Mouse (Mus musculus) kidney, embryonic 16.5 days (tissue): ENCODE results near the gene Ms4a8a. TPM values are rescaled to one million over a fixed set of nuclear protein-coding genes. Genes with fewer than 3 reads are reported as not detected.

Experiments used
- ATAC-seq: fragments of 200-750 bp; cut with Nextera tagmentation; 2 replicates; pipeline ENCODE4 v1.8.0; 2017; ENCODE audit warnings: moderate TSS enrichment; ENCODE audit not compliant: low FRiP score, low TSS enrichment
- H3K27ac ChIP-seq: fragments of 300-500 bp; sonication (generic); 2 replicates; pipeline ENCODE4 v1.5.1; 2014; ENCODE audit warnings: low read length
- H3K27me3 ChIP-seq: fragments of 300-500 bp; sonication (generic); 2 replicates; pipeline ENCODE4 v1.6.1; 2014; ENCODE audit warnings: low read length, control low read depth, mixed read lengths; ENCODE audit not compliant: insufficient read depth
- H3K36me3 ChIP-seq: fragments of 300-500 bp; sonication (generic); 2 replicates; pipeline ENCODE4 v1.6.1; 2014; ENCODE audit warnings: low read length, control low read depth, mixed read lengths; ENCODE audit not compliant: insufficient read depth
- H3K4me1 ChIP-seq: fragments of 300-500 bp; sonication (generic); 2 replicates; pipeline ENCODE4 v1.6.1; 2014; ENCODE audit warnings: low read length, control low read depth, mixed read lengths; ENCODE audit not compliant: insufficient read depth
- H3K4me2 ChIP-seq: fragments of 300-500 bp; sonication (generic); replicated peaks from 2 replicates; pipeline ENCODE4 v1.6.1; 2014; ENCODE audit warnings: low read depth, low read length
- H3K4me3 ChIP-seq: fragments of 300-500 bp; sonication (generic); 2 replicates; pipeline ENCODE4 v1.5.1; 2014; ENCODE audit warnings: mild to moderate bottlenecking, low read length
- H3K9ac ChIP-seq: fragments of 300-500 bp; sonication (generic); replicated peaks from 2 replicates; pipeline ENCODE4 v1.6.1; 2014; ENCODE audit warnings: low read length
- H3K9me3 ChIP-seq: fragments of 300-500 bp; sonication (generic); 2 replicates; pipeline ENCODE4 v1.6.1; 2016; ENCODE audit warnings: low read length, control low read depth
- WGBS: fragments of 180-500 bp; shearing (Covaris S2); extraction: QIAGEN DNeasy Blood & Tissue Kit; methylation state at CpG from one replicate; pipeline ENCODE4 v1.1.7; 2014; 5-methylcytosine and 5-hydroxymethylcytosine counted together
- polyA plus RNA-seq: library from polyadenylated mRNA; unstranded; fragments of >200 nt; fragmentation: Nextera tagmentation; extraction: Ambion mirVana; gene quantifications from 2 replicates; pipeline ENCODE4 v1.2.1, GENCODE M21; 2015

Gene Ms4a8a
- polyA plus RNA-seq, 1 experiment from 2014 or later: not detected

- Histone ChIP-seq H3K9ac (peak overlapping the region; percentile 58), H3K36me3 (no peaks in the 10 kb centered on the region), H3K27me3 (no peaks in the 10 kb centered on the region), H3K4me1 (no peaks in the 10 kb centered on the region), H3K4me3 (peak overlapping the region; percentile 40), H3K27ac (no peak overlapping the region), H3K4me2 (peak overlapping the region; percentile 58), H3K9me3 (no peaks in the 10 kb centered on the region)
- WGBS: 15% methylated on average over 5 of the region's 5 CpGs
- peak; percentile 74 for ATAC-seq
Observed at GRCm38 (mm10) chr19:11044671-11044995, 36.3 kb downstream of the Ms4a8a start.

- Histone ChIP-seq H3K27me3 (no peaks in the 10 kb centered on the region), H3K4me3 (no peak overlapping the region), H3K36me3 (no peaks in the 10 kb centered on the region), H3K9me3 (no peaks in the 10 kb centered on the region), H3K4me1 (no peaks in the 10 kb centered on the region), H3K27ac (no peak overlapping the region), H3K9ac (no peak overlapping the region), H3K4me2 (no peak overlapping the region)
- no peak for ATAC-seq
Observed at GRCm38 (mm10) chr19:11037570-11037969, 43.3 kb downstream of the Ms4a8a start.

- ATAC-seq: no peak
Observed at GRCm38 (mm10) chr19:11022382-11022781, 58.5 kb downstream of the Ms4a8a start.

GRCm38 (mm10) chr19:11017891-11018290 is 63.0 kb downstream of the Ms4a8a start, which contains the start of gene Ms4a18:
Ms4a18 (minus strand) TSS chr19:11018031.
- Histone ChIP-seq H3K4me2 (no peak within 1 kb of the TSS), H3K4me1 (no peaks in the 10 kb centered on the region), H3K27me3 (no peaks in the 10 kb centered on the region), H3K9me3 (no peaks in the 10 kb centered on the region), H3K27ac (no peak within 1 kb of the TSS), H3K4me3 (no peak within 1 kb of the TSS), H3K9ac (no peak within 1 kb of the TSS), H3K36me3 (no peaks in the 10 kb centered on the region)
- 70% methylated on average over 3 of the region's 3 CpGs for WGBS
- ATAC-seq: no peak

More at GRCm38 (mm10) chr19:11022382-11022781, 58.5 kb downstream of the Ms4a8a start:
- Histone ChIP-seq H3K36me3 (no peaks in the 10 kb centered on the region), H3K9ac (no peak overlapping the region), H3K4me1 (no peaks in the 10 kb centered on the region), H3K4me3 (no peak overlapping the region), H3K4me2 (no peak overlapping the region), H3K27ac (no peak overlapping the region), H3K9me3 (no peaks in the 10 kb centered on the region; the same call in 1 of the 2 replicates), H3K27me3 (no peaks in the 10 kb centered on the region)

Other genes starting within 250 kb of the Ms4a8a start
- 0.54 and 0.85 TPM in 2 replicates for gene Slc15a3, start 241.4 kb downstream of the Ms4a8a start, polyA plus RNA-seq
- 88.6 and 94.4 TPM in 2 replicates for gene Tmem132a, start 211.2 kb downstream of the Ms4a8a start, polyA plus RNA-seq
- 115 and 118 TPM in 2 replicates for gene Tmem109, start 199.1 kb downstream of the Ms4a8a start, polyA plus RNA-seq
- gene Prpf19, start 185.9 kb downstream of the Ms4a8a start, polyA plus RNA-seq: 47.6 and 51.3 TPM in 2 replicates
- gene Zp1, start 160.5 kb downstream of the Ms4a8a start, polyA plus RNA-seq: not detected in 2 replicates
- 0.10 TPM in 1 of 2 replicates, not detected in the other for gene Ptgdr2, start 143.9 kb downstream of the Ms4a8a start, polyA plus RNA-seq
- gene Ccdc86, start 131.8 kb downstream of the Ms4a8a start, polyA plus RNA-seq: 32.2 and 33.5 TPM in 2 replicates
- not detected in 2 replicates for gene Ms4a10, start 106.4 kb downstream of the Ms4a8a start, polyA plus RNA-seq
- gene Ms4a15, start 87.9 kb downstream of the Ms4a8a start, polyA plus RNA-seq: not detected in 2 replicates
- not detected in 2 replicates for gene Ms4a18, start 63.1 kb downstream of the Ms4a8a start, polyA plus RNA-seq
- not detected in 2 replicates for gene 1700017D01Rik, start 49.8 kb upstream of the Ms4a8a start, polyA plus RNA-seq
- gene 1700025F22Rik, start 84.2 kb upstream of the Ms4a8a start, polyA plus RNA-seq: not detected in 2 replicates
- gene Ms4a13, start 115.6 kb upstream of the Ms4a8a start, polyA plus RNA-seq: not detected in 2 replicates
- gene Ms4a12, start 151.3 kb upstream of the Ms4a8a start, polyA plus RNA-seq: not detected in 2 replicates
- gene Ms4a1, start 185.1 kb upstream of the Ms4a8a start, polyA plus RNA-seq: not detected in 2 replicates
- gene Ms4a5, start 202.8 kb upstream of the Ms4a8a start, polyA plus RNA-seq: not detected in 2 replicates
- 0.07 and 0.09 TPM in 2 replicates for gene Ms4a14, start 233.4 kb upstream of the Ms4a8a start, polyA plus RNA-seq